Mouse (Mus musculus) olfactory bulb, adult 2 months (tissue): Measurements from ENCODE around the gene Klb.

ENCODE experiments used
- CTCF ChIP-seq: fragments of 200-500 bp; IDR thresholded peaks from 2 replicates; pipeline ENCODE4 v1.5.1; 2012; ENCODE audit warnings: low read depth, mild to moderate bottlenecking, low read length, moderate library complexity; ENCODE audit not compliant: insufficient read depth
- POLR2A ChIP-seq: fragments of 200-500 bp; IDR thresholded peaks from 2 replicates; pipeline ENCODE4 v1.6.1; 2012; ENCODE audit warnings: mild to moderate bottlenecking, low read depth, low read length, moderate library complexity; ENCODE audit not compliant: insufficient read depth

- TF ChIP-seq CTCF: no peak
- no peak for TF ChIP-seq POLR2A
Observed at GRCm38 (mm10) chr5:65329971-65330370, 18.1 kb upstream of the Klb start.
